Mouse (Mus musculus) liver, postnatal 0 days (tissue): ENCODE measurements at regions not wholly inside any gene's neighbourhood (a gene's known extent, or its start where the extent isn't known, plus 50 kb on each side); places are given as distances from the start of the nearest gene placed in this dataset.

Source experiments
- CTCF ChIP-seq: sonication (generic); IDR thresholded peaks from 2 replicates; pipeline ENCODE4 v1.5.1; 2016; ENCODE audit warnings: antibody characterized with exemption, low read depth
- EP300 ChIP-seq: IDR thresholded peaks from 2 replicates; pipeline ENCODE4 v1.6.1; 2016; ENCODE audit warnings: antibody characterized with exemption, low read depth, mild to moderate bottlenecking

GRCm38 (mm10) chr17:48615248-48615647, 160.5 kb downstream of the Unc5cl start:
- no peak for TF ChIP-seq CTCF
- TF ChIP-seq EP300, result no peak
